Mouse (Mus musculus): Measurements from ENCODE around the gene Lrtm1. TPM values are rescaled to one million over a fixed set of nuclear protein-coding genes. Genes with fewer than 3 reads are reported as not detected.

Lrtm1 gene
- polyA plus RNA-seq, 1 experiment from 2014 or later, result 0.05 TPM

- no peaks in the 10 kb centered on the region for H3K36me3 ChIP-seq
- H3K27ac ChIP-seq, result no peak overlapping the region
- H3K27me3 ChIP-seq, result no peaks in the 10 kb centered on the region
- no peak for DNase-seq
- no peaks in the 10 kb centered on the region for H3K9me3 ChIP-seq (replicated peaks)
- no peaks in the 10 kb centered on the region for H3K4me1 ChIP-seq (replicated peaks)
- 68% methylated on average over 9 of the region's 9 CpGs for WGBS (ENCODE audit: insufficient replicate concordance)
- H3K4me3 ChIP-seq (replicated peaks), result no peak overlapping the region
- no peak overlapping the region for H3K4me2 ChIP-seq
- ATAC-seq (ENCODE audit: low read depth), result no peak
- H3K9ac ChIP-seq, result no peak overlapping the region
These were observed 22.8 kb downstream of the Lrtm1 start for GRCm38 (mm10) chr14:29040606-29041364.

GRCm38 (mm10) chr14:29041498-29041897 is 23.5 kb downstream of the Lrtm1 start:
- ATAC-seq (ENCODE audit: low read depth) (no peak), DNase-seq (no peak)
- Histone ChIP-seq H3K36me3 (no peaks in the 10 kb centered on the region), H3K9me3 (replicated peaks) (no peaks in the 10 kb centered on the region), H3K9ac (no peak overlapping the region), H3K27me3 (no peaks in the 10 kb centered on the region), H3K4me1 (replicated peaks) (no peaks in the 10 kb centered on the region), H3K4me3 (replicated peaks) (no peak overlapping the region), H3K27ac (no peak overlapping the region), H3K4me2 (no peak overlapping the region)
- 57% methylated on average over 1 of the region's 1 CpGs for WGBS (ENCODE audit: insufficient replicate concordance)

- Histone ChIP-seq H3K4me1 (replicated peaks) (no peaks in the 10 kb centered on the region), H3K9ac (no peak overlapping the region), H3K9me3 (replicated peaks) (no peaks in the 10 kb centered on the region), H3K36me3 (no peaks in the 10 kb centered on the region), H3K4me2 (no peak overlapping the region), H3K27ac (no peak overlapping the region), H3K4me3 (replicated peaks) (no peak overlapping the region), H3K27me3 (no peaks in the 10 kb centered on the region)
- DNase-seq (no peak), ATAC-seq (ENCODE audit: low read depth) (no peak)
- 33% methylated on average over 1 of the region's 1 CpGs for WGBS (ENCODE audit: insufficient replicate concordance)
These were observed 24.3 kb downstream of the Lrtm1 start for GRCm38 (mm10) chr14:29042355-29042754.

DNA sequence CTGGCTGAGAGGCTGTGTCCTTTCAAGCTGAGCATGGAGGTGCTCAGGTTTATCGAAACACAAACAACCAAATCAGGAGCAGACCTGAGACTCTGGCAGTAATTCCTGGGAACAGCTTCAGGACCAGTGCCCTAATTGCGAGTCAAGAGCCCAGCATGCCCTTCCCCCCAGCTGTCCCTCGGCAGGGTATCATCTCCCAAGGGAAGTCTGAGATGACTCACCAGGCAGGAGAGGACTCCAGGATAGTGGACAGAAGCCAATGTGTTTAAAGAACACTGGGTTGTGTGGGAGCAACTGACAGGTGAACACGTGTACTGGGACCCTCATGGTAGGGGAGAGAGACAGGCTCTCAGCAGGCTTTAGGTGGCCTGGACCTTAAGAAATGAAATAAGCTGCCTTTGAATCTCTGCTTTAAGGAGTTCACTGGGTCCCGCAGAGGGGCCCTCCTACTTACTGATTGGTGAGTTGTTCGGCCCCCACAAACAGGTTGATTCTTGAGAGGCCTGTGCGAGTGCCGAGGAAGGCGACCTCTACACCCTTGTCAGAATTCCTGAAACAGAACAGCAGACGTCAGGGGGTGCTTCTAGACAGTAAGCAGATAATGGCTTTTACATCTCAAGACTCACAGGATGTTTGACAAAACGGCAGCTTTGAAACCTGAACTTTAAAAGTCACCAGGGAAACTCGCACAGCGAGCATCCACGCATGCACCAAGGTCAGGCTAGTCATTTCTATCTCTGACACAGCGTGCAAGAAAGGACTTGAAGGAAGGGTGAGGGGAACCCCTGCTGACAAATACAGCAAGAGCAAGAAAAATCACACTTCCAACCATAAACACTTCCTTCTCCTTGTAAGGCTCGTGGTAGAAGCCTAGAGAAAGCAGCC is 34.2 kb downstream of the Lrtm1 start:
- DNase-seq, result no peak
- H3K27ac ChIP-seq, result no peak overlapping the region
- no peaks in the 10 kb centered on the region for H3K9me3 ChIP-seq (replicated peaks)
- 51% methylated on average over 16 of the region's 16 CpGs for WGBS (ENCODE audit: insufficient replicate concordance)
- no peaks in the 10 kb centered on the region for H3K36me3 ChIP-seq
- ATAC-seq (ENCODE audit: low read depth), result no peak
- no peak overlapping the region for H3K9ac ChIP-seq
- no peaks in the 10 kb centered on the region for H3K4me1 ChIP-seq (replicated peaks)
- no peak overlapping the region for H3K4me2 ChIP-seq
- H3K27me3 ChIP-seq, result no peaks in the 10 kb centered on the region
- H3K4me3 ChIP-seq (replicated peaks), result no peak overlapping the region

GRCm38 (mm10) chr14:29060679-29061078 is 42.7 kb downstream of the Lrtm1 start:
- H3K9me3 ChIP-seq (replicated peaks), result no peaks in the 10 kb centered on the region
- H3K9ac ChIP-seq, result no peak overlapping the region
- H3K4me1 ChIP-seq (replicated peaks), result no peaks in the 10 kb centered on the region
- no peaks in the 10 kb centered on the region for H3K27me3 ChIP-seq
- ATAC-seq (ENCODE audit: low read depth), result no peak
- no peaks in the 10 kb centered on the region for H3K36me3 ChIP-seq
- no peak overlapping the region for H3K4me3 ChIP-seq (replicated peaks)
- H3K27ac ChIP-seq, result no peak overlapping the region
- no peak for DNase-seq
- no peak overlapping the region for H3K4me2 ChIP-seq

DNA sequence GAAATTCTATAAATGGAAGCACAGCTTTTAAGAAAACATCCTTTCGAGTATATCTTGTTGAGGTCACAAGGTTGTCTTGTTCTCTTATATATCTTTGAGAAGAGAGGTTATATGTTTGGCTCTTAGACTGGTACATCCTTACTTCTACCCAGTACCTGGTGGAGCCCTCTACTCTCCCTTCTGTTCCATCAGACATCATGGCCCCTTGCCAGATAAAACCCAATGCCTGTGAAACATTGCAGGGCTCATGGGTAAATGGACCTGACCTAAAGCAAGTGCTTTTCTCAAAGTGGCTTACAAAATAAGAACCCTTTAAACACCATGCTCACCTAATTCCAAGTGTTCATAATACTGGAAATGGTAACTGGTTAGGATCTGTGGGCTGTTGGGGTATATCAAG is 43.5 kb downstream of the Lrtm1 start:
- H3K9me3 ChIP-seq (replicated peaks), result no peaks in the 10 kb centered on the region
- no peak overlapping the region for H3K9ac ChIP-seq
- H3K4me1 ChIP-seq (replicated peaks), result no peaks in the 10 kb centered on the region
- no peaks in the 10 kb centered on the region for H3K36me3 ChIP-seq
- H3K4me3 ChIP-seq (replicated peaks), result no peak overlapping the region
- WGBS (ENCODE audit: insufficient replicate concordance), result 41% methylated on average over 1 of the region's 1 CpGs
- DNase-seq (no peak), ATAC-seq (ENCODE audit: low read depth) (no peak)
- H3K27ac ChIP-seq, result no peak overlapping the region
- H3K4me2 ChIP-seq, result no peak overlapping the region
- H3K27me3 ChIP-seq, result no peaks in the 10 kb centered on the region

- ATAC-seq (ENCODE audit: low read depth) (no peak), DNase-seq (no peak)
- Histone ChIP-seq H3K27ac (no peak overlapping the region), H3K4me2 (no peak overlapping the region), H3K4me1 (replicated peaks) (no peaks in the 10 kb centered on the region), H3K9me3 (replicated peaks) (no peaks in the 10 kb centered on the region), H3K36me3 (no peaks in the 10 kb centered on the region), H3K27me3 (no peaks in the 10 kb centered on the region), H3K9ac (no peak overlapping the region), H3K4me3 (replicated peaks) (no peak overlapping the region)
- WGBS (ENCODE audit: insufficient replicate concordance), result 67% methylated on average over 2 of the region's 2 CpGs
These were observed 44.7 kb downstream of the Lrtm1 start for GRCm38 (mm10) chr14:29062676-29063075.

GRCm38 (mm10) chr14:29073747-29074146 is 55.7 kb downstream of the Lrtm1 start:
- no peak overlapping the region for H3K4me2 ChIP-seq
- no peak overlapping the region for H3K9ac ChIP-seq
- H3K4me1 ChIP-seq (replicated peaks), result no peaks in the 10 kb centered on the region
- H3K4me3 ChIP-seq (replicated peaks), result no peak overlapping the region
- H3K27ac ChIP-seq, result no peak overlapping the region
- no peak for ATAC-seq (ENCODE audit: low read depth)
- no peaks in the 10 kb centered on the region for H3K36me3 ChIP-seq
- DNase-seq, result no peak
- no peaks in the 10 kb centered on the region for H3K9me3 ChIP-seq (replicated peaks)
- H3K27me3 ChIP-seq, result no peaks in the 10 kb centered on the region
- 79% methylated on average over 4 of the region's 4 CpGs for WGBS (ENCODE audit: insufficient replicate concordance)

DNA sequence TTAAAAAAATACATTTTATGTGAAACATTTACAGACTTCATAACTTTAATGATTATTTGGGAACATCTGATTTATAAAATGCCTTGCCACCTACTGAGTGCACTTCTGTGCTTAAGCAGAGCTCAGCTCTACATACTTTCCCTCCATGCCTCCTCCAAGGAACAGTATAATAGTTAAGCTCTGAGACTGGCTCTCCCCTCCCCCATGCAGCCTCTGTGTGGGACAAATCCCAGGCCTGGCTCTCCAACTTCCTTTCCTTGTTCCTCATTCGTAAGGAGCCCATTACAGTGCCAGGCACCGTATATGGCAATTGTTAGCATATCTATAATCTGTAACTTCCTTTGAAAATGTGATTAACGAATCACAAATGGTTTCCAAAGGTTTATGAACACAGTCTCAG is 59.4 kb downstream of the Lrtm1 start:
- Histone ChIP-seq H3K36me3 (no peaks in the 10 kb centered on the region), H3K4me3 (replicated peaks) (no peak overlapping the region), H3K4me1 (replicated peaks) (no peaks in the 10 kb centered on the region), H3K9me3 (replicated peaks) (no peaks in the 10 kb centered on the region), H3K27me3 (no peaks in the 10 kb centered on the region), H3K27ac (no peak overlapping the region), H3K9ac (no peak overlapping the region), H3K4me2 (no peak overlapping the region)
- no peak for ATAC-seq (ENCODE audit: low read depth)
- WGBS (ENCODE audit: insufficient replicate concordance), result 32% methylated on average over 3 of the region's 3 CpGs
- DNase-seq, result no peak

- H3K36me3 ChIP-seq, result no peaks in the 10 kb centered on the region
- 65% methylated on average over 4 of the region's 4 CpGs for WGBS (ENCODE audit: insufficient replicate concordance)
- H3K27me3 ChIP-seq, result no peaks in the 10 kb centered on the region
- no peak overlapping the region for H3K27ac ChIP-seq
- DNase-seq, result no peak
- H3K4me3 ChIP-seq (replicated peaks), result no peak overlapping the region
- no peaks in the 10 kb centered on the region for H3K4me1 ChIP-seq (replicated peaks)
- H3K4me2 ChIP-seq, result no peak overlapping the region
- no peak for ATAC-seq (ENCODE audit: low read depth)
- no peaks in the 10 kb centered on the region for H3K9me3 ChIP-seq (replicated peaks)
- H3K9ac ChIP-seq, result no peak overlapping the region
These were observed 62.2 kb downstream of the Lrtm1 start for GRCm38 (mm10) chr14:29080228-29080627.

- 40% methylated on average over 4 of the region's 4 CpGs for WGBS (ENCODE audit: insufficient replicate concordance)
- H3K9ac ChIP-seq, result no peak overlapping the region
- no peak overlapping the region for H3K27ac ChIP-seq
- H3K4me3 ChIP-seq (replicated peaks), result no peak overlapping the region
- DNase-seq (no peak), ATAC-seq (ENCODE audit: low read depth) (no peak)
- H3K36me3 ChIP-seq, result no peaks in the 10 kb centered on the region
- H3K9me3 ChIP-seq (replicated peaks), result no peaks in the 10 kb centered on the region
- H3K27me3 ChIP-seq, result no peaks in the 10 kb centered on the region
- H3K4me2 ChIP-seq, result no peak overlapping the region
- no peaks in the 10 kb centered on the region for H3K4me1 ChIP-seq (replicated peaks)
These were observed 62.6 kb downstream of the Lrtm1 start for GRCm38 (mm10) chr14:29080630-29081029.

GRCm38 (mm10) chr14:29082171-29082570 is 64.2 kb downstream of the Lrtm1 start:
- Histone ChIP-seq H3K9ac (no peak overlapping the region), H3K27ac (no peak overlapping the region), H3K4me1 (replicated peaks) (no peaks in the 10 kb centered on the region), H3K4me3 (replicated peaks) (no peak overlapping the region), H3K27me3 (no peaks in the 10 kb centered on the region), H3K36me3 (no peaks in the 10 kb centered on the region), H3K9me3 (replicated peaks) (no peaks in the 10 kb centered on the region), H3K4me2 (no peak overlapping the region)
- DNase-seq (no peak), ATAC-seq (ENCODE audit: low read depth) (no peak)
- WGBS (ENCODE audit: insufficient replicate concordance), result 59% methylated on average over 1 of the region's 1 CpGs

Data from liver, embryonic 13.5 days (tissue).